In the genomic region with DNA sequence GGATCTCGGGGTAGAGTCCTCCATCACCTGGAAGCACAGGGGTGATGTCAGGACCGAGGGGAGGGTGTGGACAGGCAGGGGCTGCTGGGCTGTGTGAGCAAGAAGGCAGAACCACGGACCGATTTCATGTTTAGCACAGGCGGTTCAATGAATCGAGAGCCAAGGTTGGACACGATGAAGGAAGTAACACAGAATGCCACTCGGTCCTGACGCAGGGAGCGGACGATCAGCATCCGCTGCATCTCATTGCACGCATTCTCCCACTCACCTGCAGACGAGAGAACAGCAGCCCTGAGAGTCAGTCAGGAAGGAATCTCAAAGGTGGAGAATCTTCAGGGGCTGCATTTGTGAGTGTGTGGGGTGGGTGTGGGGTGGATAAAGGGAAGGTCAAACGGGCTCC, we compare ENCODE assay signal across 22 mouse cellular contexts.
"Had no signal": no experiment of that assay in that cellular context is flagged by ENCODE, and none has a peak within 500 bp of the region (broad histone marks: within the 10 kb centered on the region; RNA-seq: fewer than 3 reads in every experiment).

No protein-coding gene starts in this region.

- H3K9ac ChIP-seq: kidney, embryonic 15.5 days; limb, embryonic 13.5 days; liver, embryonic 12.5 days; liver, embryonic 15.5 days; lung, embryonic 15.5 days; neural tube, embryonic 12.5 days; neural tube, embryonic 15.5 days; stomach, embryonic 15.5 days had no signal

- H3K4me3 ChIP-seq: kidney, embryonic 15.5 days; limb, embryonic 13.5 days; liver, embryonic 12.5 days; liver, embryonic 15.5 days; lung, embryonic 15.5 days; megakaryocyte, embryonic 14.5 days; midbrain, embryonic 10.5 days; neural tube, embryonic 12.5 days; neural tube, embryonic 15.5 days; stomach, embryonic 15.5 days had no signal

- H3K4me1 ChIP-seq: neural tube, embryonic 12.5 days had no signal

- H3K9me3 ChIP-seq: kidney, embryonic 15.5 days; limb, embryonic 13.5 days; liver, embryonic 12.5 days; liver, embryonic 15.5 days; lung, embryonic 15.5 days; megakaryocyte, embryonic 14.5 days; midbrain, embryonic 10.5 days; neural tube, embryonic 12.5 days; neural tube, embryonic 15.5 days; stomach, embryonic 15.5 days had no signal

- H3K36me3 ChIP-seq: kidney, embryonic 15.5 days; limb, embryonic 13.5 days; liver, embryonic 12.5 days; liver, embryonic 15.5 days; lung, embryonic 15.5 days; midbrain, embryonic 10.5 days; neural tube, embryonic 12.5 days; neural tube, embryonic 15.5 days; stomach, embryonic 15.5 days had no signal

- DNase-seq: kidney, adult 8-10 months; kidney, postnatal 10 days; kidney, postnatal 4 days; left cerebral cortex, postnatal 4 days; liver; lung, adult 18-20 months; lung, postnatal 10 days; lung, postnatal 36 days; midbrain, embryonic 14.5 days; right cerebral cortex, postnatal 25 days; spleen, adult 18-20 months; thymus, postnatal 36 days had no signal

- H3K27ac ChIP-seq: kidney, embryonic 15.5 days; limb, embryonic 13.5 days; liver, embryonic 12.5 days; liver, embryonic 15.5 days; lung, embryonic 15.5 days; midbrain, embryonic 10.5 days; neural tube, embryonic 12.5 days; neural tube, embryonic 15.5 days; stomach, embryonic 15.5 days had no signal
